Mouse (Mus musculus) inflammation-experienced regulatory T-cells (primary cell): ENCODE results near the gene Ccdc85b. TPM values are rescaled to one million over a fixed set of nuclear protein-coding genes. Genes with fewer than 3 reads are reported as not detected.

Source experiments
- polyA plus RNA-seq, 2 experiments: library from polyadenylated mRNA; unstranded; fragments of 100-300 nt; shearing (Covaris generic); gene quantifications; one replicate each; pipeline ENCODE4 v1.2.1; 2017

Gene Ccdc85b
- polyA plus RNA-seq, result 10 to 100 TPM; 11.6 to 13.7 TPM

DNA sequence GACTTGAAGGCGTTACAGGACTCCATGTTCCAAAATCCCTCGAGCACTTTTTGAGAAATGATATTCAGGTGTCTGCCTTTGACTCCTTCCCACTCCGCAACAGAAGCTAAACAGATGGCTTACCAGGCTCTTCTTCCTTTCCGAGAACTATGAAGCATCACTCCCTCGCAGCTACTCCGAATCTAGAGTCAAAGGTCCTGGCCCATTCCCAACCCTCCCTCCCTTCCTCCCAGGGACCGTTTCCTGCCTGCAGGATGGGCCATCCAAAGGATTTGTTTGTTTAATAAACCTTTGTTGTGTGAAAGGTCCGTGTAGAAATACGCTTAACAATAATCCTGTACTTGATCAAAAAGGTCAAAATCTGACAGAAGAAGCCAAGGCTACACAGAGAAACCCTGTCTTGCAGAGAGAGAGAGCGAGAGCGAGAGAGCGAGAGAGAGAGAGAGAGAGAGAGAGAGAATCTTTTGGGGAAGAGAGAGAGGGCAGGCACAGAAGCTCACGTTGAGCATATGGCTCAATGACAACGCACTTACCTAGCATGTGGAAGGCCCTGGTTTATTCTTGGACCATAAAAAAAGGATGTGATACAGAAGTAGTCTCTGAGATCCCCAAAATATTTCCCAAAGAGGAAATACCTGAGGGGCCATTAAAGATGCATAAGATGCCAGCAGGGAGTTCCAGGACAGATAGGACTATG is at the start of gene Ccdc85b:
Gene Ccdc85b (minus strand): TSS at position 149 of the 697 bp plus-strand sequence.

GRCm38 (mm10) chr19:5503687-5504086 is 46.0 kb upstream of the Ccdc85b start, which contains the start of gene 1700020D05Rik:
TSS of gene 1700020D05Rik (minus strand) at chr19:5503787.

DNA sequence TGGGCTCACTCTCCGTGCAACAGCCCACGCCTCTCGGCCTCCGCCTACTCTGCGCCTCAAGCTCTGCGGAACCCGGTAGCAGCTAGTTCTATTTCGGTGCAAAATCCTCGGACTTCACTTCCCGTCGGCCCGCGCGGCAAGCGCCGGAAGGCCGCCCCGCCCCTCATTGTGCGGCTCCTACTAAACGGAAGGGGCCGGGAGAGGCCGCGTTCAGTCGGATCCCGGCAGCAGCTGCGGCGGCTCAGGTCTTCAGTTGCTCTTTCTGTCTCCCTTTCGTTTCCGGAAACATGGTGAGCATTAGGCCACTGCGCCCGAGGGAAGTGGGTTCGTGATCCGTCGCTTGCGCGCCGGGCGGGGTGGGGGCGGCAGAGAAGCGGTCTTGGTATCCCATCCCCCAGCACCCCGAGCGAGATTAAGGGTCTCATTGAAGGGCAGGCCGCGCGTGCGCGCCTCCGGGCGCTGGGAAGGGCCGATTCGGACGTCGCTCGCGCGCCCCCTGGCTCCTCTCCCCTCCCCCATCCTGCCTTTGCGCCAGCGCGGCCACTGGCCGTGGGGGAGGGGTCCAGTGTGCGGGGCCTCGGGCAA is 32.7 kb upstream of the Ccdc85b start, which contains the start of gene Cfl1:
Gene Cfl1 (plus strand): TSS at position 143 of the 585 bp plus-strand sequence.

GRCm38 (mm10) chr19:5487768-5488550 is 30.3 kb upstream of the Ccdc85b start, which contains the start of gene Mus81:
TSS of gene Mus81 (minus strand) at chr19:5488402.

GRCm38 (mm10) chr19:5473720-5474119 is 16.0 kb upstream of the Ccdc85b start, which contains the start of gene Efemp2:
TSS of gene Efemp2 (plus strand) at chr19:5473954.

DNA sequence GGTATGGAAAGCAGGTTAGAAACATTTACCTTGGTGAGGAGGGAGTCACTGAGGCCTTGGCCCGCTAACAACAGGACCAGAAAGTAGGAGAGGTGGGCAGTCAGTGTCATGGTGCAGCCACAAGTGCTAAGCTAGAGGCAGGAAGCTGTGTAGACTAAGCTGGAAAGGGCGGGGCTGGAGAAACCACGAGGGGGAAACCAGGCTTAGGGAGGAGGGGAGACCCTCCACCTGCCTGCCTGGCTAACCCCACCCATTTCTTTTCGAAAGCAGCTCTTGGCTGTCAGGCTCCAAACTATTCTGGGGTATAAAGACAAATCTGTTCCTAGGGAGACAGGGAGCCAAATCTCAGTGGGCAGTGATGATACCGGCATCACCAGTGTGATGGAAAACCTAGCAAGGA is 10.7 kb upstream of the Ccdc85b start, which contains the start of gene Ctsw:
Gene Ctsw (minus strand): TSS at position 134 of the 400 bp plus-strand sequence.

GRCm38 (mm10) chr19:5460465-5460911 is 2.8 kb upstream of the Ccdc85b start, which contains the start of gene Fibp:
TSS of gene Fibp (plus strand) at chr19:5460615.

DNA sequence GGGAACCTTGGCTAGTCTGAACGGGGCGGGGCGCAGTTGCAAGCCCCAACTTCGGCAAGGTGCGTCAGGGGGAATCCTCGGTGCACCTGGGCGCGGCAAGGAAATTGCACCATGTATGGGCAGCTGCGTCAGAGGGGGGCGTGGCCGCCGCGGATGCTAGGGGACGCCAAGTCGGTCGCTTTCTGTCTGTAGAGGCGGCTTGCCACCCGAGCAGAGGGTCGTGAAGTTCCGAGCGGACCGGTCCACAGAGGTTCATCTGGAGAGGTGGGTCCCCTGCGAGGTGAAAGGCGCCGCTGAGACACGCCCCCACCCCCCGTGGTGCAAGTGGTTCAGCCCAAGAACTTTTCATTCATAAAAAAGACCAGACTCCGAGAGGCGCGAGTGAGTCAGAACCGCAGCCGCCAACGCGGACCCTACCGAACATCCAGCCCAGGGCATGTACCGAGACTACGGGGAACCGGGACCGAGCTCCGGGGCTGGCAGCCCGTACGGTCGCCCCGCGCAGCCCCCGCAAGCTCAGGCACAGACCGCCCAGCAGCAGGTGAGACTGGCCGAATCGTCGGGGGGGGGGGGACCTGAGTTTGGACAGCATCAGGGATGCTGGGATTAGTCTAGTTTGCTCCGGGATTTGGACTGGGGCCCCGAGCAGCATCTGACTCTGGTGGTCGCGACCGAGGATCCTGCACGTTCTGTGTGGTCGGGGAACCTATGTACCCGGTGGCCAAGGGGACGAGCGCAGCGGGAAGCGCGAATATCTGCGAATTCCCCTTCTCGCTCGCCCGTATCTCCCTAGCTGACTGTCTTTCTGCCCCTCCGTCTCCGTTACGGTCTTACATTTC is 10.0 kb downstream of the Ccdc85b start, which contains the start of gene Fosl1:
Gene Fosl1 (plus strand): TSS at position 33 of the 839 bp plus-strand sequence.

GRCm38 (mm10) chr19:5424782-5425741 is 32.6 kb downstream of the Ccdc85b start, which contains the start of the genes Drap1 and AI837181:
TSS of gene Drap1 (minus strand) at chr19:5424979.
TSS of gene AI837181 (plus strand) at chr19:5425144.

Other genes starting within 250 kb of the Ccdc85b start
- 100 to 1,000 TPM; 106 to 118 TPM for gene Pacs1, start 184.8 kb downstream of the Ccdc85b start, polyA plus RNA-seq
- 100 to 1,000 TPM; 329 to 399 TPM for gene Sf3b2, start 162.4 kb downstream of the Ccdc85b start, polyA plus RNA-seq
- gene Gal3st3, start 159.6 kb downstream of the Ccdc85b start, polyA plus RNA-seq, result under 1 TPM; 0.23 to 0.51 TPM
- not detected for gene Catsper1, start 122.2 kb downstream of the Ccdc85b start, polyA plus RNA-seq
- 1 to 10 TPM; 1.8 to 3.6 TPM for gene Cst6, start 108.3 kb downstream of the Ccdc85b start, polyA plus RNA-seq
- gene Eif1ad, start 91.2 kb downstream of the Ccdc85b start, polyA plus RNA-seq, result 10 to 100 TPM; 54.9 to 70.9 TPM
- 100 to 1,000 TPM; 233 to 287 TPM for gene Banf1, start 90.7 kb downstream of the Ccdc85b start, polyA plus RNA-seq
- gene Sart1, start 69.2 kb downstream of the Ccdc85b start, polyA plus RNA-seq, result 100 to 1,000 TPM; 200 to 224 TPM
- under 1 TPM; 0.61 to 0.80 TPM for gene Tsga10ip, start 55.4 kb downstream of the Ccdc85b start, polyA plus RNA-seq
- 100 to 1,000 TPM; 196 to 206 TPM for gene Drap1, start 32.9 kb downstream of the Ccdc85b start, polyA plus RNA-seq
- 10 to 100 TPM; 27.7 to 34.4 TPM for gene AI837181, start 32.8 kb downstream of the Ccdc85b start, polyA plus RNA-seq
- gene Fosl1, start 10.3 kb downstream of the Ccdc85b start, polyA plus RNA-seq, result 1 to 10 TPM in 1 of 2 experiments, not detected in 1; 2.1 TPM
- 100 to 1,000 TPM; 133 to 135 TPM for gene Fibp, start 2.7 kb upstream of the Ccdc85b start, polyA plus RNA-seq
- 100 to 1,000 TPM; 127 to 211 TPM for gene Ctsw, start 10.6 kb upstream of the Ccdc85b start, polyA plus RNA-seq
- 1 to 10 TPM; 1.1 to 2.2 TPM for gene Efemp2, start 16.1 kb upstream of the Ccdc85b start, polyA plus RNA-seq
- 10 to 100 TPM; 57.6 to 65.5 TPM for gene Mus81, start 30.5 kb upstream of the Ccdc85b start, polyA plus RNA-seq
- 1,000 to 10,000 TPM; 3,119 to 3,710 TPM for gene Cfl1, start 32.6 kb upstream of the Ccdc85b start, polyA plus RNA-seq
- gene 1700020D05Rik, start 45.9 kb upstream of the Ccdc85b start, polyA plus RNA-seq, result under 1 TPM; 0.25 to 0.28 TPM
- 10 to 100 TPM; 17.2 to 20.0 TPM for gene Snx32, start 52.6 kb upstream of the Ccdc85b start, polyA plus RNA-seq
- gene Ovol1, start 102.8 kb upstream of the Ccdc85b start, polyA plus RNA-seq, result 1 to 10 TPM in 1 of 2 experiments, under 1 TPM in 1; 0.20 to 4.2 TPM
- 10 to 100 TPM; 16.0 to 19.1 TPM for gene Ap5b1, start 110.1 kb upstream of the Ccdc85b start, polyA plus RNA-seq
- gene Rnaseh2c, start 144.0 kb upstream of the Ccdc85b start, polyA plus RNA-seq, result 100 to 1,000 TPM; 142 to 162 TPM
- 10 to 100 TPM; 45.4 to 62.9 TPM for gene Kat5, start 152.3 kb upstream of the Ccdc85b start, polyA plus RNA-seq
- 100 to 1,000 TPM; 169 to 173 TPM for gene Rela, start 179.6 kb upstream of the Ccdc85b start, polyA plus RNA-seq
- 100 to 1,000 TPM; 213 to 259 TPM for gene Sipa1, start 205.8 kb upstream of the Ccdc85b start, polyA plus RNA-seq
- gene Map3k11, start 230.8 kb upstream of the Ccdc85b start, polyA plus RNA-seq, result 10 to 100 TPM; 65.0 to 66.0 TPM
- 10 to 100 TPM; 44.8 to 55.5 TPM for gene Pcnx3, start 231.0 kb upstream of the Ccdc85b start, polyA plus RNA-seq
- 1 to 10 TPM; 1.9 to 6.6 TPM for gene Kcnk7, start 246.5 kb upstream of the Ccdc85b start, polyA plus RNA-seq